Mouse (Mus musculus): ENCODE results near the gene Mau2.
A peak's percentile ranks its signal among the peaks of the same experiment; 100 is the strongest.
"Not testable (repeated sequence)": the region's sequence is repeated elsewhere in the genome, so short reads cannot be mapped to it uniquely, and the experiment has no call there.

Mau2 gene

DNA sequence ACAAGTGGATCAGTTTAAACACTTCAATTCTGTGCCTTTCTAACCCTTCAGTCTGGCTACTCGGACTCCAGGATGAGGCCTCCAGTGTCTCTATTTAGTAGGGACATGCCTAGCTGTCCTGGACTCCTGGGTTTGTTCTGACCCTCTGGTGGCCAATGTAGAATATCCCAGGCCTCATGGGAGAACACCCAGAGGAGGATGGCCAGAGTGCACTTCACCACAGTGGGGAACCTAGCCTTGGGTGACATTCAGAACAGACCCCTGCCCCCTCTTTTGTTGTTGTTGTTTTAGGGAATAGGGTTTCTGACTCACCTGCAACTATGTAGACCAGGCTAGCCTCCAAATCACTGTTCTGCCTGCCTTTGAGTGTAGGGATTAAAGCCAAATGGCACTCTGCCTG is 27.5 kb downstream of the Mau2 start:
- no peak for DNase-seq

DNA sequence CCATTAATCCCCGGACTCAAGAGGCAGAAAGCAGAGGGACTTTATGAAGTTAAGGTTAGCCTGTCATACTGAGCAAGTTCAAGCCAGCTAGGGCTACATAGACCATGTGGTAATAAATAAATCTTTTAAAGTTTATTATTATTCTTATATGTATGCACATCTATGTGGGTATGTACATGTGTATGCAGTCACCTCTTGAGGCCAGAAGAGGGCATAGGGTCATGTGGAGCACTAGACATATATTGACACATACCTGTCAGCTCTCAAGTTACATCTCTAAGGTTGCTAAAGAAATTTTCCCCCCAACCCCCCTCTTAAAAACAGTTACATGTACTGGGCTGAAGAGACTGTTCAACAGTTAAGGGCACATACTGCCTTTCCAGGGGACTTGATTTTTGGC is 29.8 kb downstream of the Mau2 start:
- DNase-seq = no peak

- DNase-seq = no peak
Measured at GRCm38 (mm10) chr8:70012350-70012749, 30.2 kb downstream of the Mau2 start.

GRCm38 (mm10) chr8:70010796-70011195 is 31.7 kb downstream of the Mau2 start:
- not testable (repeated sequence) for DNase-seq

DNA sequence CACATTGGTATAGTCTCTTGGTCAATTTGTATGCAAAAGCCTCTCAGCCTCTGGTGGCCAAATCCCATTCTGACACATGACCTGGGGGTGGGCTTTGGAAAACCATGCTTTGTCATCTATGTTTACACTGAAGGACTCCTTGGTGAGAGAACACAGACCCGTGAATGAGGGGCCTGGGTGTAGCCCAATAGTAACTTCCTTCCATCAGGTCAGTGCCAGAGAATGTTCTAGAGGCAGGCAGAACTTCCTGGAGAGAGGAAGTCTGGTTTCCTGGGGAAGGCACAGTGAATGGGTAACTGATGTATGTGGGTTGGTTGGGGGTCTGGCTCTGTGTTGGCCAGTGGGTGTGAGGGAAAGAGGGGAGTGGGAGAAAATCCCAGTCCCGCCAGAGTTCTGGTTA is 37.4 kb downstream of the Mau2 start:
- peak; percentile 44 for DNase-seq

- no peak for DNase-seq
Measured at GRCm38 (mm10) chr8:70004345-70004744, 38.2 kb downstream of the Mau2 start.

DNA sequence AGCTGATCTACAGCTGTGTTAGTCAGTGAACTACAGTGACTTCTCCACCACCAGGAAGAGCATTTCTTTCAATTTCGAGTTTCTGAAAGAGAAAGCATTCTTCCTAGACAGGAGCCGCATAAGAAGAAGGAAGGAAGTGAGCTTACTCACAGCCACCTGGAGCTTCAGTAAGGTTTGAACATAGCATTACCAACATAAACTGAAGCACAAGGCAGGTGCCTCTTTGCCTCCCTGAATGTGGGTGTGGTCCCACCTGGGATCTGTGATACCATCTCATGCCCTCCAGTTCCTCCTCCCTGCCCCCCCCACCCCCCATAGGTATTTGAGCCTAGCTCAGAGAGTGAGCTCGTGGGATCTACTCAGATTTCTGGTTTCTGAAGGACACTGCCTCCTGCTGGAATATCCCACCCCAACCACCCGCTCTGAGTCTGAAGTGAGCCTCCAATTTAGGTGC is 39.3 kb downstream of the Mau2 start:
- DNase-seq = no peak

DNA sequence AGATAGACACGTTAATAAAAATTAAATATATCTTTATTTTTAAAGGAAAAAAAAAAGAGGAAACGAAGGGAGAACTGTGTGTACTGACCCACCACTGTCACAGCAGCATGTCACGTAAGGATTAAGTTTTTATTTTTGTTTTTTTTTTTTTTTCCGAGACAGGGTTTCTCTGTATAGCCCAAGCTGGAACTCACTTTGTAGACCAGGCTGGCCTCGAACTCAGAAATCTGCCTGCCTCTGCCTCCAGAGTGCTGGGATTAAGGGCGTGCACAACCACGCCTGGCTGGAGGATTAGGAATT is 40.7 kb downstream of the Mau2 start:
- not testable (repeated sequence) for DNase-seq

DNA sequence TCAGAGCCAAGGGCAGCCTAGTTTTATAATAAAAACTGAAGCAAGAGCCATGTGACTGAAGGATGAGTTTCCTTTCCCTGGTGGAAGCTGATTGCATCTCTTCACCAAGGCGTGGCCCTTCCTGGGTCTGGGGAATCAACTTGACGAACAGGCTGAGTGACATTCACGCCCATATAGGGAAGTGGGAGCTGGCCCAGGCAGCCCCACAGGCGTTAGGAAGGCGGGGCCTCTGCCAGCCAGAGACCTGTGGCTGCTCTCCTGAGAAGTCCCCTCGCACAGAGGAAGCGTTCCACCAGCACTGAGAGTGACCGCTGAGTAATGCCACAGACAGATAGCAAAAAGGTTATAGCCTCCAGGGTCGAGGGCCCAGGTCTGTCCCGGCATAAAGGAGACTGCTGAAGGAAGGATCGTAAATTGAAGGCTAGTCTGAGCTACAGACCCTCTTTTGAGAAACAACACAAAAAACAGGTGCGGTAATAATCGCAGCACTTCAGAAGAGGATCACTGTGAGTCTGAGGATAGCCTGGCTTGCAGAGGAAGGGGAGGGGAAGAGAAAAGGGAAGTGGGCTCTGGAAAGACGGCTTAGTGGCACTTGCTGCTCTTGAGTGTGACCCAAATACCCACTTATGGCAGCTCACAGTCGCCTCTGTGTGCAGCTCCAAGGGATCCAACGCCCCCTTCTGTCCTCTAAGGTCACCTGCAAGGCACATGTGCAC is 41.2 kb downstream of the Mau2 start:
- DNase-seq = peak; percentile 74

- DNase-seq = no peak
Measured at GRCm38 (mm10) chr8:70000226-70000625, 42.3 kb downstream of the Mau2 start.

GRCm38 (mm10) chr8:69999236-69999635 is 43.3 kb downstream of the Mau2 start:
- no peak for DNase-seq

DNA sequence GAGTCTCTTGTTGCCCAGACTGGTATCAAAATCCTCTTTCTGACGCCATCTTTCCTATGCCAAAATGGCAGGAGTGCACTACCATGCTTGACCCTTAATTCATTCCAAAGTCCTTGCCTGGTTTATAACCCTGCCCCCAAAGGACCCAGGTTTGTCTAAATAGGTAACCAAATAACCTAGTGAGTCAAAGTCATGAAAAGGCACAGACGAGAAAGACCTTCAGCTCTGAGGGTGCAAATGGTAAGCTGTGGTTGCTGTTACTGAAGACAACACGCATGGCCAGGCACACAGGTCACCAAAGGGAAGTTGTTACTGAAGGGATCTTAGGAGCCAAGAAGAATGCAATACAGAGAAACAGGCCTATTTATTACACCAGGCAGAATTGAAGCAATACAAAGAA is 43.8 kb downstream of the Mau2 start:
- DNase-seq = peak; percentile 31

GRCm38 (mm10) chr8:69996589-69997285 is 45.8 kb downstream of the Mau2 start:
- DNase-seq = no peak

DNA sequence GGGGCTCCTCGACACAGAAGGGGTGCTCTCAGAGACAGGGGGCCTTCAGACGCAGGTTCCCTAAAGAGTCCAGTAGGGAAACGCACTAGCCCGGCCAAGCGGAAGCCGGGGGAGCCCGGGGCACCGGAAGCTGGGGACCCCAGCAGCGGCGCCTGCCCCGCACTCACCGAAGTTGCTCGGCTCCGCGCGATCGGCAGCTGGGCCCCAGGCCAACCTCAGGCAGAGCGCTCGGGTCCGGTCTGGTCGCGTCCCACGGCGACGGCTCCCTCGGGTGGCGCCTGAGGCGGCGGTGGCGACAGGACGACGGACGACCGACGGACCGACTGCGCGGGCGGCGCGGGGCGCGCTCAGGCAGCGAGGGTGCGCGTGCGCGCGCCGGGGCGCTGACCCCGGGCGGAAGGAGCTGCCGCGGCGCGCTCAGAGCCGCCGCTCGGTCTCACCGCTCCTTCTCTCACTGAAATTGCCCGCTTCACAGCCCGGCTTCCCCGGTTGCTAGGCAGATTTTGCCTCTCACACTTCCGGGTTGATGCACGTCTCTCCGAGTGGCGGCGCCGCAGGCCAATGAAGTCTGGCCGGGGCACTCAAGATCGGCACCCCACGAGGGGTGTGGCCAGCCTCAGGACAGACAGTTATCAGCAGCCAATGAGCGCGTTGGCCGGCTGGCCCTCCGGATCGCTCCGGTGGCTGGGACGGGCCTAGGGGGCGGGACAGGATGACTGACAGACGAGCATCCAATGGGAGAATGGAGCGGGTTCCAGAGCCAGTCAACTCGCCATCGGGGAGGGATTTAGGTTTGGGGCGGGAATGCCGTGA is 46.6 kb downstream of the Mau2 start, which contains the start of gene Gatad2a:
Gene Gatad2a (minus strand): TSS at position 609 of the 813 bp plus-strand sequence.
- DNase-seq = peak; percentile 100

DNA sequence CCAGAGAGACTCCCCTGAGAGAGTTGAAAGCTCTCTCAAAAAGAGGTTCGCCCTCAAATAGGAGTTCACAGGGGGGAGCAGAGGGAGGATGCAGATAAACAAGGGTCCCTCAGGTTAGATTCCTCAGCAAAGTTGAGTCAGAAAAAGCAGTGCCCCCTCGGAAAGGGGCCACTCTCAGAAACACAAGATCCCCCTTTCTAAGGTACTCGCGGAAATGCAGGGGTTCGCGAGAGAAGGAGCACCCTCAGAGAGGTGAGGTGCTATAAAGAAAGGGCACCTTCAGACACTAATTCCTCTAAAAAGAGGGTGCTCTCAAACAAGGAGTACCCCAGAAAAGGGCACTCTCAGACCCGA is 47.1 kb downstream of the Mau2 start:
- DNase-seq = no peak

GRCm38 (mm10) chr8:69988936-69989335 is 53.6 kb downstream of the Mau2 start:
- not testable (repeated sequence) for DNase-seq

- DNase-seq = no peak
Measured at GRCm38 (mm10) chr8:69987744-69988143, 54.8 kb downstream of the Mau2 start.

DNA sequence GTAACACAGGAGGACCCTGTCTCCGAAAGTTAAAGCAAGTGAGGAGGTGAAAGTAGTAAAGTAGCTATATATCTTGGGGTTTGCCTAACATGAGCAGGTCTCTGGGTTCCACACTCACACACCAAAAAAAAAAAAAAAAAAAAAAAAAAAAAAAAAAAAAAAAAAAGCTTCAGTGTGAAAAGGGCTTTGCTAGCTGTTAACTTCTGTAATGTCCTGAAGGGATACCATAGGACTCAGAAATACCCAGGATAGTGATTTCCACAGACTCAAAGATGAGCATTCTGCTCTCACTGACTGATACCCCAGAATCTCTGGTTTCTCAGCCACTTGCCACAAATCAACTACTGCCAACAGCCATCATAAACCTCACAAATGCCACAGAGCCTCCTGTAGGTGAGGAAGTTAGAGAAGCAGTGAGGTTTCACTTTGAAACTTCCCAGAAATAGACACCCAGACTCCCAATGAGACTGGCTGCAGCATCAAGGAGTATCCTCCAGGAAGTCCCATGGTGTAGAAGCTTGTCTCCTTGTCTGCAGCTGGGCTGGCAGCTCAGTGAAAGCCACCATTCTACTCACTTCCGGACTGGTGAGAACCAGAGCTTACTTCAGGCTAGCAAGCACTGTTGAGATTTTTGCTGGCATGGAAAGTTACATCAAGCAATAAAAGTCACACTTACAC is 57.5 kb downstream of the Mau2 start:
- DNase-seq = peak; percentile 30

- no peak for DNase-seq
Measured at GRCm38 (mm10) chr8:69978456-69978855, 64.1 kb downstream of the Mau2 start.

DNA sequence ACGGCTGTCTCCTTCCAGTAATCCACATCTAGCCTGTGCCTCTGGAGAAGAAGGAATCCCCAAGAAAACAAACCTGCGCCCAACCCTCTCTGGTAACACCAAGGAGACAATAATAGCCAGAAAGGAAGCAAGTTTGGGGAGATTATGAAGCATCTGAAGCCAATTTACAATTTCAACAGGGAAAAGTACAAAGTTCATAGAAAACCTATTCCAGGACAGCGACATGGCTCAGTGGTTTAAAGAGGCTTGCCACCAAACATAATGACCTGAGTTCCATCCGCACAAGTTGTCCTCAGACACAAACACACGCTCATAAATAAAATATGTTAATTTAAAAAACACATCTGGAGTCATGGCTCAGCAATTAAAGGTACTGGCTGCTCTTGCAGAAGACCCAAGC is 67.7 kb downstream of the Mau2 start:
- no peak for DNase-seq

DNA sequence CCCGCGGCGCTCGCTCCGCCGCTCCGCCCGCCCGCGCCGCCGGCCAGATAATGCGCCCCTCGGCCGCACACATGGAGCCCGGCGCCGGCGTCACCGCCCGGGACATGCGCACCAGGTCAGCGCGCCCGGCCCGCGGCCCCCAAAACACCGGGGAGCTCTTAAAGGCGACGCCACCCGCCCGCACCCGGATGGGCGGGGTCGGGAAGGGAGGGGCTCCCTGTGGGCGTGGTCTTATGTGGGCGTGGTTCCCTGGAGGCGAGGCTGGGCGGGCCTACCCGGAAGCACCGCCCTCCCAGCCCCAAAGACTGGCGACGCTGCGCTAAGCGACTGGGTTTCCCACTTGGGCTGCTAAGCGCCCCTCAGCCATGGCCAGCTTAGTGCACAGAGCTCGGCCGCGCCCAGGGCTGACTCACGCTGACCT is 68.3 kb downstream of the Mau2 start:
- peak; percentile 98 for DNase-seq

GRCm38 (mm10) chr8:69973442-69974161 is 68.9 kb downstream of the Mau2 start:
- DNase-seq = peak; percentile 65

GRCm38 (mm10) chr8:69973063-69973441 is 69.5 kb downstream of the Mau2 start:
- DNase-seq = no peak
